Mouse (Mus musculus): Measurements from ENCODE around the gene Slc16a3. TPM values are rescaled to one million over a fixed set of nuclear protein-coding genes. Genes with fewer than 3 reads are reported as not detected.

The Slc16a3 gene
- polyA plus RNA-seq, 1 experiment from 2014 or later: 176 TPM

DNA sequence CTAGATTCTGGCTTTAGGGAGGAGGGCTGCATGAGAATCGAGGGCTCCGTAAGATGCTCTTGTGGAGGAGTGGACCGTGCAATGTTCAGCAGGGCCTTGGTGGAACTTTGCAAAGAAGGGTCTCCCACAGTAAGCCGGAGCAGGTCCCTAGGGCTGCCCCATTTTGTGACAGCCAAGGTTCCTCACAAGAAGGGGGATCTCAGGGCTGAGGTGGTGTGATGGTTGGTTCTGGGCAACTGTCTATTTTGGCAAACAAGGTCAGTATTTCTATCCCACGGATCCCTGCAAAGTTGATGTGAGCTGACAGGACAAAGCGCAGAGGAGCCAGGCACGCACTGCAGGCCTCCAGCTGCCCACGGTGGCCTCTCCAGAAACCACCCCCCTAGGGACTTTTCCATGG is 3.0 kb downstream of the Slc16a3 start:
- Histone ChIP-seq H3K9me3 (replicated peaks; ENCODE audit: control insufficient read depth, low read length) (no peaks in the 10 kb centered on the region), H3K36me3 (ENCODE audit: control insufficient read depth, insufficient read depth, low read length) (peaks cover 8% of the 10 kb centered on the region), H3K4me2 (peak overlapping the region; percentile 79), H3K9ac (ENCODE audit: low read depth, low read length) (peak overlapping the region; percentile 91; the same call in 1 of the 2 replicates), H3K4me1 (ENCODE audit: control insufficient read depth, insufficient read depth, low read length) (peaks cover 36% of the 10 kb centered on the region), H3K27ac (ENCODE audit: low read depth, low read length) (peak overlapping the region; percentile 62), H3K4me3 (ENCODE audit: low read depth, low read length) (peak overlapping the region; percentile 67), H3K27me3 (ENCODE audit: control insufficient read depth, insufficient read depth, low read length) (no peaks in the 10 kb centered on the region; the same call in 1 of the 2 replicates)
- WGBS (ENCODE audit: insufficient replicate concordance): 18% methylated on average over 8 of the region's 8 CpGs
- ATAC-seq (replicated peaks; ENCODE audit: insufficient number of reproducible peaks, low FRiP score, low TSS enrichment): no peak; the same call in 1 of the 2 replicates

DNA sequence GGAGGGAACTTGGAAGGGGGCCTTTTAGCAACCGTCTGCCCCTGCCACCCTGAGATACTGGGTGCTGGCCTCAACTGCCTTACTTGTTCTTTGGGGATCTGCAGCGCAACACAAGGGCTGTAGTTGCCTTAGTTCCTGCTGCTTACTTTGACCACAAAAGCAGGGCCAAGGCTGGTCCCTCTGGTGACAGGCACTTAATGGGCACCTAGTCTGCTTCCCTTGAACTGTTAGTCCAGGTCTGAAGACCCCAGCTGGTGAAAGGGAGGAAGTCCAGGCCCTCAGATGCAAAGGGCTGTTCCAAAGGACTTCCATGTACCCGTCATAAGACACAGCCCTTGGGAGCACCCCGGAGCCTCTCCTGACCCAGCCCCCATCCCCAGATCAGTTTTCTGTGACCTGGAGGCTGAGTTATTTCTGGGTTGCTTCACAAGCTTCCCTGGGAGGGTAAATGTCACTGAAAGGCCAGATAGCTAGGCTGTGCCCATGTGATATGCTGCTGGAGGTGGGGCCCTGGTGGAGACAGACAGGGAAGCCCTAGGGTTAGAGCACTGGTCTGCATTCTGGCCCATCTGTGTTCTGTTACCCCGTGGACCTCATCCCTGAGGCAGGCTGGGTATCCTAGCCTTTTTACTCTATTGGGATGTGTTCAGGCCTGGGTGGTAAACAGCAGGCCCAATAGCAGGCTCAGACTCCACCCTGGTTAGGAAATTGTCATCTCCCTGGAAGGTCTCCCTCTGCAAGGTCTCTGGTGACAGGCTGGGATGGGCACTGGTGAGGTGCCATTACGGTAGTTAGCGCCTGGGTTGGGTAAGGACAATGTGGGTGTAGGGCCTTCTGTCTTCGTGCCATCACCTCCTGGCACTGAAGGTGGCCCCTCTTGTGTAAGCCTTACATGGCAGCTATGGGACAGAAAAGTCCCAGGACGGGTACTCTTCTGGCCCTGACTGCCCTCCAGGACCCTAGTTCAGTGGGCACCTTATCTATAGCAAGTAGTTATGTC is 3.8 kb downstream of the Slc16a3 start:
- peaks cover 43% of the 10 kb centered on the region for H3K4me1 ChIP-seq (ENCODE audit: control insufficient read depth, insufficient read depth, low read length)
- ATAC-seq (replicated peaks; ENCODE audit: insufficient number of reproducible peaks, low FRiP score, low TSS enrichment): no peak

GRCm38 (mm10) chr11:120954936-120955335 is 6.7 kb downstream of the Slc16a3 start:
- Histone ChIP-seq H3K27ac (ENCODE audit: low read depth, low read length) (no peak overlapping the region), H3K9ac (ENCODE audit: low read depth, low read length) (no peak overlapping the region), H3K9me3 (replicated peaks; ENCODE audit: control insufficient read depth, low read length) (no peaks in the 10 kb centered on the region), H3K27me3 (ENCODE audit: control insufficient read depth, insufficient read depth, low read length) (no peaks in the 10 kb centered on the region), H3K4me3 (ENCODE audit: low read depth, low read length) (no peak overlapping the region), H3K4me1 (ENCODE audit: control insufficient read depth, insufficient read depth, low read length) (peaks cover 66% of the 10 kb centered on the region), H3K36me3 (ENCODE audit: control insufficient read depth, insufficient read depth, low read length) (peaks cover 36% of the 10 kb centered on the region), H3K4me2 (no peak overlapping the region)
- 75% methylated on average over 5 of the region's 5 CpGs for WGBS (ENCODE audit: insufficient replicate concordance)
- ATAC-seq (replicated peaks; ENCODE audit: insufficient number of reproducible peaks, low FRiP score, low TSS enrichment): no peak

More for the DNA sequence above, 3.8 kb downstream of the Slc16a3 start:
- peaks cover 16% of the 10 kb centered on the region for H3K36me3 ChIP-seq (ENCODE audit: control insufficient read depth, insufficient read depth, low read length)
- H3K4me2 ChIP-seq: peak overlapping the region; percentile 79
- H3K4me3 ChIP-seq (ENCODE audit: low read depth, low read length): peak overlapping the region; percentile 67
- peak overlapping the region; percentile 62 for H3K27ac ChIP-seq (ENCODE audit: low read depth, low read length)
- WGBS (ENCODE audit: insufficient replicate concordance): 58% methylated on average over 9 of the region's 9 CpGs
- H3K27me3 ChIP-seq (ENCODE audit: control insufficient read depth, insufficient read depth, low read length): no peaks in the 10 kb centered on the region; the same call in 1 of the 2 replicates
- peak overlapping the region; percentile 91 for H3K9ac ChIP-seq (ENCODE audit: low read depth, low read length)
- no peaks in the 10 kb centered on the region for H3K9me3 ChIP-seq (replicated peaks; ENCODE audit: control insufficient read depth, low read length)

DNA sequence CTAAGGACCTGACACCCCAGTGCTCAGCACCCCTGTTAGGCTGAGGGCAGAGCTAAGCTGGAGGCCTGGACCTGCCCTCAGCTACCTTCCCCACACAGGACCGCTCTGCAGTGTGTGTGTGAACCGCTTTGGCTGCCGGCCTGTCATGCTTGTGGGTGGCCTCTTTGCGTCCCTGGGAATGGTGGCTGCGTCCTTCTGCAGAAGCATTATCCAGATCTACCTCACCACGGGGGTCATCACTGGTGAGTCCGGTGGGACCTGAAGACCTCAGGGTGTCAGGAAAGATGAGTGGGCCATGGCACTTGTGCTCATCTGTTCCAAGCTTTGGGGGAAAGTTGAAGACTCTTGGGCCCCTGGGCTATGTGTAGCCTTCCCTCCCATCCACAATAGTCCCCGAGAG is 7.4 kb downstream of the Slc16a3 start:
- WGBS (ENCODE audit: insufficient replicate concordance): 89% methylated on average over 8 of the region's 8 CpGs
- H3K36me3 ChIP-seq (ENCODE audit: control insufficient read depth, insufficient read depth, low read length): peaks cover 36% of the 10 kb centered on the region

GRCm38 (mm10) chr11:120957052-120957451 is 8.8 kb downstream of the Slc16a3 start:
- H3K9me3 ChIP-seq (replicated peaks; ENCODE audit: control insufficient read depth, low read length): no peaks in the 10 kb centered on the region
- ATAC-seq (replicated peaks; ENCODE audit: insufficient number of reproducible peaks, low FRiP score, low TSS enrichment): no peak
- H3K4me2 ChIP-seq: no peak overlapping the region
- H3K4me3 ChIP-seq (ENCODE audit: low read depth, low read length): no peak overlapping the region
- H3K36me3 ChIP-seq (ENCODE audit: control insufficient read depth, insufficient read depth, low read length): peaks cover 39% of the 10 kb centered on the region
- 51% methylated on average over 8 of the region's 8 CpGs for WGBS (ENCODE audit: insufficient replicate concordance)
- peaks cover 58% of the 10 kb centered on the region for H3K4me1 ChIP-seq (ENCODE audit: control insufficient read depth, insufficient read depth, low read length)
- no peaks in the 10 kb centered on the region for H3K27me3 ChIP-seq (ENCODE audit: control insufficient read depth, insufficient read depth, low read length)
- peak overlapping the region; percentile 12; the same call in 1 of the 2 replicates for H3K27ac ChIP-seq (ENCODE audit: low read depth, low read length)
- H3K9ac ChIP-seq (ENCODE audit: low read depth, low read length): no peak overlapping the region

More for the DNA sequence above, 7.4 kb downstream of the Slc16a3 start:
- Histone ChIP-seq H3K9me3 (replicated peaks; ENCODE audit: control insufficient read depth, low read length) (no peaks in the 10 kb centered on the region), H3K27me3 (ENCODE audit: control insufficient read depth, insufficient read depth, low read length) (no peaks in the 10 kb centered on the region), H3K27ac (ENCODE audit: low read depth, low read length) (no peak overlapping the region), H3K4me2 (no peak overlapping the region), H3K9ac (ENCODE audit: low read depth, low read length) (no peak overlapping the region), H3K4me3 (ENCODE audit: low read depth, low read length) (no peak overlapping the region), H3K4me1 (ENCODE audit: control insufficient read depth, insufficient read depth, low read length) (peaks cover 68% of the 10 kb centered on the region)
- no peak for ATAC-seq (replicated peaks; ENCODE audit: insufficient number of reproducible peaks, low FRiP score, low TSS enrichment)

DNA sequence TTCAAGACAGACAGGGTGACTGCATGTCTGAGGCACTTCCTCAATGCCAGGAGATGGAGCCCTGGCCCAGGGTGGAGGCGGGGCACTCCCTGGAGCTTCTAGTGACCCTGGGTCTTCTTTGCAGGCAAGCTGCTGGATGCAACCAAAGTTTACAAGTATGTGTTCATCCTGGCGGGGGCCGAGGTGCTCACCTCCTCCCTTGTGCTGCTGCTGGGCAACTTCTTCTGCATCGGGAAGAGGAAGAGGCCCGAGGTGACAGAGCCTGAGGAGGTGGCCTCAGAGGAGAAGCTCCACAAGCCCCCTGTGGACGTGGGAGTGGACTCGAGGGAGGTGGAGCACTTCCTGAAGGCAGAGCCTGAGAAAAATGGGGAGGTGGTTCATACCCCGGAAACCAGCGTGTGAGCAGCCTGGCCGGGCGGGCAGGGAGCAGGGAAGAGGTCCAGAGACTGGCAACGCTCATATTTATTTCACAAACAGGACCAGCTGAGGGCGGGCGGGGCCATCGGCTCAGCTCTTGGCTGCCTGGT is 9.5 kb downstream of the Slc16a3 start:
- Histone ChIP-seq H3K4me2 (no peak overlapping the region), H3K36me3 (ENCODE audit: control insufficient read depth, insufficient read depth, low read length) (peaks cover 40% of the 10 kb centered on the region), H3K4me3 (ENCODE audit: low read depth, low read length) (no peak overlapping the region), H3K27ac (ENCODE audit: low read depth, low read length) (peak overlapping the region; percentile 46), H3K9ac (ENCODE audit: low read depth, low read length) (no peak overlapping the region; the same call in 1 of the 2 replicates), H3K9me3 (replicated peaks; ENCODE audit: control insufficient read depth, low read length) (no peaks in the 10 kb centered on the region), H3K4me1 (ENCODE audit: control insufficient read depth, insufficient read depth, low read length) (peaks cover 50% of the 10 kb centered on the region), H3K27me3 (ENCODE audit: control insufficient read depth, insufficient read depth, low read length) (no peaks in the 10 kb centered on the region)
- ATAC-seq (replicated peaks; ENCODE audit: insufficient number of reproducible peaks, low FRiP score, low TSS enrichment): no peak
- 66% methylated on average over 15 of the region's 15 CpGs for WGBS (ENCODE audit: insufficient replicate concordance)

DNA sequence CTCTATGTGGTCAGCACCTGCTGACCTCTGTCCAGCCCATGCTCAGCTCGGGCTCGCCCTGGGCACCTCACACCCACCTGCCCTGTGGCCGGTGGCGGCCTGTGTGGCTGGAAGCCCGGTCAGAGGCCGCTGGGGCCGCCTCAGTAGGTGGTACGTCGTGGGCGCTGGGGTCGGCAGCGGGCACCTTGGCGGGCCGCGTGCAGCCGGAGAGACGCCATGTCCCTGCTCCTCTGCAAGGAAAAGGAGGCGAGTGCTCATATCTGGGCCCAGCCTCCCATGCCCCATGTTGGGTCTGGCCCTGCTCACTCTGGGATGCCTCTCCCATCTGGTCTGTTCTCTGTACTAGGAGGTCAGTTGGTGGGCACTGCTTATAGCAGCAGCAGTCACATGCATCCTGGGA is 10.8 kb downstream of the Slc16a3 start:
- H3K27ac ChIP-seq (ENCODE audit: low read depth, low read length): peak overlapping the region; percentile 66; the same call in 1 of the 2 replicates
- no peak overlapping the region for H3K4me3 ChIP-seq (ENCODE audit: low read depth, low read length)
- H3K27me3 ChIP-seq (ENCODE audit: control insufficient read depth, insufficient read depth, low read length): no peaks in the 10 kb centered on the region
- peaks cover 48% of the 10 kb centered on the region for H3K36me3 ChIP-seq (ENCODE audit: control insufficient read depth, insufficient read depth, low read length)
- H3K4me2 ChIP-seq: no peak overlapping the region
- WGBS (ENCODE audit: insufficient replicate concordance): 90% methylated on average over 17 of the region's 18 CpGs
- no peaks in the 10 kb centered on the region for H3K9me3 ChIP-seq (replicated peaks; ENCODE audit: control insufficient read depth, low read length)
- peaks cover 48% of the 10 kb centered on the region for H3K4me1 ChIP-seq (ENCODE audit: control insufficient read depth, insufficient read depth, low read length)
- no peak overlapping the region for H3K9ac ChIP-seq (ENCODE audit: low read depth, low read length)
- no peak for ATAC-seq (replicated peaks; ENCODE audit: insufficient number of reproducible peaks, low FRiP score, low TSS enrichment)

- ATAC-seq (replicated peaks; ENCODE audit: insufficient number of reproducible peaks, low FRiP score, low TSS enrichment): no peak
- Histone ChIP-seq H3K9ac (ENCODE audit: low read depth, low read length) (no peak overlapping the region), H3K4me3 (ENCODE audit: low read depth, low read length) (no peak overlapping the region), H3K4me2 (no peak overlapping the region), H3K27me3 (ENCODE audit: control insufficient read depth, insufficient read depth, low read length) (no peaks in the 10 kb centered on the region), H3K36me3 (ENCODE audit: control insufficient read depth, insufficient read depth, low read length) (peaks cover 48% of the 10 kb centered on the region), H3K4me1 (ENCODE audit: control insufficient read depth, insufficient read depth, low read length) (peaks cover 50% of the 10 kb centered on the region), H3K9me3 (replicated peaks; ENCODE audit: control insufficient read depth, low read length) (no peaks in the 10 kb centered on the region), H3K27ac (ENCODE audit: low read depth, low read length) (peak overlapping the region; percentile 66; the same call in 1 of the 2 replicates)
- 40% methylated on average over 3 of the region's 3 CpGs for WGBS (ENCODE audit: insufficient replicate concordance)
Measured at GRCm38 (mm10) chr11:120959564-120959963, 11.3 kb downstream of the Slc16a3 start.
